Mouse (Mus musculus) G1E (cell line): ENCODE results near the gene Hspbp1.

Source experiments
- CTCF ChIP-seq: IDR thresholded peaks from 2 replicates; pipeline ENCODE4 v1.5.1; 2012; ENCODE audit warnings: low read depth, low read length, inconsistent platforms, mixed read lengths
- GATA1 ChIP-seq: IDR thresholded peaks from 2 replicates; pipeline ENCODE4 v1.6.1; 2012; ENCODE audit warnings: borderline replicate concordance, low read length, inconsistent platforms, mixed read lengths
- GATA2 ChIP-seq: IDR thresholded peaks from 2 replicates; pipeline ENCODE4 v1.6.1; 2012; ENCODE audit warnings: low read depth, low read length, inconsistent platforms, borderline replicate concordance
- TAL1 ChIP-seq: conservative IDR thresholded peaks from 2 replicates; pipeline ENCODE4 v1.6.1; 2012; ENCODE audit warnings: low read depth, low read length, inconsistent platforms, mixed read lengths

- no peak for TF ChIP-seq CTCF
- no peak for TF ChIP-seq GATA2
- TF ChIP-seq TAL1: no peak
- no peak for TF ChIP-seq GATA1
Observed at GRCm38 (mm10) chr7:4675200-4675599, 9.7 kb downstream of the Hspbp1 start.
